Mouse (Mus musculus) lung, postnatal 0 days (tissue): Measurements from ENCODE around the gene Palld.

Source experiments
- CTCF ChIP-seq: IDR thresholded peaks from 2 replicates; pipeline ENCODE4 v1.5.1; 2016; ENCODE audit warnings: antibody characterized with exemption, mild to moderate bottlenecking
- EP300 ChIP-seq: IDR thresholded peaks from 2 replicates; pipeline ENCODE4 v1.6.1; 2016; ENCODE audit warnings: antibody characterized with exemption, mild to moderate bottlenecking, control low read depth

- TF ChIP-seq CTCF (no peak), EP300 (no peak)
Measured at GRCm38 (mm10) chr8:61684280-61684939, 218.1 kb downstream of the Palld start.
